Mouse (Mus musculus): ENCODE measurements around the gene Ispd. TPM values are rescaled to one million over a fixed set of nuclear protein-coding genes. Genes with fewer than 3 reads are reported as not detected.

Gene Ispd
- polyA plus RNA-seq, 1 experiment from 2014 or later, result 16.7 TPM

DNA sequence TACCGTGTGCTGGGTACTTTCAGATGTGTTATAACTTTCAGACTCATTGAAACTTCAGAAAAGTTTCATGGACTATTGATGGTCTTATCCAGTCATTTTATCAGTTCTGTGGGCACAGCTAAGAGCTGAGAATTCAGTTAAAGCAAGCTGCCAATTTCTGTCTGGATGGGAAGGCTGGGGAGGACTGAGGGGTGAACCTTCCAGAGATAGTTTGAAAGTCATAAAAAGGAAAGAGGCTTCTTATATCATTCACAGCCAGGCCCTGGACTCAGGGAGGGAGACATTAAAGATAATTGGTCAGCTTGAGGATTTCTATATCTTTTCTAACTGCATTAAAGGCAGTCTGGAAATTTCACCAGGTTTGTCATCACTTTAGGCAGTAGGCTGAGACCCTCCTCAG is 185.7 kb downstream of the Ispd start:
- no peaks in the 10 kb centered on the region for H3K36me3 ChIP-seq (ENCODE audit: control insufficient read depth, insufficient read depth, low read length)
- no peak overlapping the region for H3K4me3 ChIP-seq (ENCODE audit: low read length)
- H3K27ac ChIP-seq (ENCODE audit: low read depth, low read length), result no peak overlapping the region
- WGBS, result 82% methylated on average over 1 of the region's 1 CpGs
- no peaks in the 10 kb centered on the region for H3K27me3 ChIP-seq (ENCODE audit: control insufficient read depth, insufficient read depth, low read length)
- no peak overlapping the region for H3K9ac ChIP-seq (ENCODE audit: low read depth, low read length)
- H3K4me1 ChIP-seq (ENCODE audit: control insufficient read depth, insufficient read depth, low read length), result no peaks in the 10 kb centered on the region
- ATAC-seq (ENCODE audit: low FRiP score, low TSS enrichment), result no peak
- no peaks in the 10 kb centered on the region for H3K9me3 ChIP-seq (ENCODE audit: control insufficient read depth, low read length)
- no peak overlapping the region for H3K4me2 ChIP-seq (replicated peaks; ENCODE audit: low read depth, low read length)

DNA sequence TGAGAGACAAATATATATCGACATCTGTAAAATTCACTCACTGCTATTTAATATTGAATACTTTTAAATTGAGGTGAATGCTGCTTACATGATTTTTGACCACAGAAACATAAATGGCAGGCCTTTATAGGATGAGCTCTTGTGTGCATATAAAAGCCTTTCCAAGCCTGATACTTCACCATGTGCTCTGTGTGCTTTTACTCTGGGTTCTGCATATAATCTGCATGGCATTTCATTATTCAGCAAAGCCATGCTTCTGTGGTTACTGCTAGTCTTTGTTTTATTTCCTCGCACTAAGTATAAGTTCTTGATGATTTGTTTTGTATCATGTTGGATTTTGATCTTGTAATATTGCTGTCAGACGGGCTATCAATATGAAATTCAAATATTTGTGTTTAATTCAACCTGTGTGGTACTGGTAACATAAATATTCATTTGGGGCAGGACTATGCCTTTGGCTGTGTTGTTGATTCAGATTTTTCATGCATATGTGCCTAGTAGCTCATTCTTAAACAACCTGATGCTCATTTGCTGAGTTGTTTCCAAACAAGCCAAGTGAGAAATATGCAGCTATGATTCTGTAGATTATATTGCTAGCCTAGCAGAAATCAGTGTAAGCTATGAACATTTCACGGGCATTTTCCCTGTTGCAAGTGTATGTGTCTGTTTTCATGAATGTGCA is 189.3 kb downstream of the Ispd start:
- Histone ChIP-seq H3K4me2 (replicated peaks; ENCODE audit: low read depth, low read length) (no peak overlapping the region), H3K27me3 (ENCODE audit: control insufficient read depth, insufficient read depth, low read length) (no peaks in the 10 kb centered on the region), H3K9ac (ENCODE audit: low read depth, low read length) (no peak overlapping the region), H3K4me1 (ENCODE audit: control insufficient read depth, insufficient read depth, low read length) (no peaks in the 10 kb centered on the region), H3K36me3 (ENCODE audit: control insufficient read depth, insufficient read depth, low read length) (no peaks in the 10 kb centered on the region), H3K9me3 (ENCODE audit: control insufficient read depth, low read length) (no peaks in the 10 kb centered on the region), H3K27ac (ENCODE audit: low read depth, low read length) (no peak overlapping the region), H3K4me3 (ENCODE audit: low read length) (no peak overlapping the region)
- WGBS, result 88% methylated on average over 4 of the region's 4 CpGs
- ATAC-seq (ENCODE audit: low FRiP score, low TSS enrichment), result no peak

DNA sequence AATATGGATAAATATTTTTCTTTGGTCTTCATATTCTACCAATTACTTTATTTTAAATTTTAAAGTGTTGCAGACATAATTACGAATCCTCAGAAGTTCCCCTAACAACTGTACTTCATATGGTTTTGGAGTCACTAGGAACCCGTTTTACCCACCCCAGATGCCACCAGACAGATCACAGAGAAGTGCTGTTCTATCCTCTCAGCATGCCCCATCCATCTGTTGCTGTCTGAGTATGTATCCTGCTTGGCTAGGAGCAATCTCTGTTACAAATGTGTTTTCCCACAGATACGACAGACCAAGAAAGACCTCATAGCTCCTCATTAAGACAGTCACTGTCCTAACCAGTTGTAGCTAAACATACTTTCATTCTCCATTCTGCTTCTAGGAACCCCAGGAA is 203.6 kb downstream of the Ispd start:
- Histone ChIP-seq H3K9me3 (ENCODE audit: control insufficient read depth, low read length) (no peaks in the 10 kb centered on the region), H3K4me2 (replicated peaks; ENCODE audit: low read depth, low read length) (no peak overlapping the region), H3K27ac (ENCODE audit: low read depth, low read length) (no peak overlapping the region), H3K4me3 (ENCODE audit: low read length) (no peak overlapping the region), H3K4me1 (ENCODE audit: control insufficient read depth, insufficient read depth, low read length) (no peaks in the 10 kb centered on the region), H3K27me3 (ENCODE audit: control insufficient read depth, insufficient read depth, low read length) (no peaks in the 10 kb centered on the region), H3K36me3 (ENCODE audit: control insufficient read depth, insufficient read depth, low read length) (no peaks in the 10 kb centered on the region), H3K9ac (ENCODE audit: low read depth, low read length) (no peak overlapping the region)
- WGBS, result 83% methylated on average over 3 of the region's 3 CpGs
- ATAC-seq (ENCODE audit: low FRiP score, low TSS enrichment), result no peak

DNA sequence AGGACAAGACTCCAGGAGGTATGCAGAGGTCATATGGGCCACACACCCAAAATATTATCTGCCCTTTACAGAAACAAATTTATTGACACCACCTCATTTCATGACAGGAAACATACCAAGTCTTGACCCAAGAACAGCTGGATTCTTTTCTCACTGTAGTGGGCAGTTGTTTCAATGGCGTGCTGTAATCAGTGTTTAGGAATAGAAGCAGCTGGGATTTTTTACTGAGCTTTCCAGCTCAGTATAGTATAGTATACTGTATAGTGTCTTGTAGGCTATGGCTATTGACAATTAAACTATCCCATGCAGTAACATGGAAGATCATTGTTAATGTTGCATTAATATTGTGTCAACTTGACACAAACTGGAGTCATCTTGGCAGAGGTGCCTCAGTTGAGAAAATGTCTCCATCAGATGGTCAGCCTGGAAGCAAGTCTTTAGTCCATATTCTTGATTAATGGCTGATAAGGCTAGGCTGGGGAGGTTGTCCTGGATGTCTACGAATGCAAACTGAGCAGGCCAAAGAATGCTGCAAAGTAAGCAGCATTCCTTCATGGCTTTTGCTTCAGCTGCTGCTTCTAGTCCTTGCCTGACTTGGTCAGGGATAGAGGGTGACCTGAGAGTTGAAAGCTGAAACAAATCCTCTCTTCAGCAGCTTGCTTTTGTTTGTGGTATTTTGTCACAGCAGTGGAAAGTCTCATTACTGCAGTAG is 216.4 kb downstream of the Ispd start:
- no peak overlapping the region for H3K27ac ChIP-seq (ENCODE audit: low read depth, low read length)
- H3K4me3 ChIP-seq (ENCODE audit: low read length), result no peak overlapping the region
- no peak; the same call in 1 of the 2 replicates for ATAC-seq (ENCODE audit: low FRiP score, low TSS enrichment)
- H3K9me3 ChIP-seq (ENCODE audit: control insufficient read depth, low read length), result no peaks in the 10 kb centered on the region
- H3K4me1 ChIP-seq (ENCODE audit: control insufficient read depth, insufficient read depth, low read length), result no peaks in the 10 kb centered on the region
- no peaks in the 10 kb centered on the region for H3K27me3 ChIP-seq (ENCODE audit: control insufficient read depth, insufficient read depth, low read length)
- H3K36me3 ChIP-seq (ENCODE audit: control insufficient read depth, insufficient read depth, low read length), result no peaks in the 10 kb centered on the region
- H3K9ac ChIP-seq (ENCODE audit: low read depth, low read length), result no peak overlapping the region
- no peak overlapping the region for H3K4me2 ChIP-seq (replicated peaks; ENCODE audit: low read depth, low read length)
- WGBS, result 52% methylated on average over 2 of the region's 2 CpGs

DNA sequence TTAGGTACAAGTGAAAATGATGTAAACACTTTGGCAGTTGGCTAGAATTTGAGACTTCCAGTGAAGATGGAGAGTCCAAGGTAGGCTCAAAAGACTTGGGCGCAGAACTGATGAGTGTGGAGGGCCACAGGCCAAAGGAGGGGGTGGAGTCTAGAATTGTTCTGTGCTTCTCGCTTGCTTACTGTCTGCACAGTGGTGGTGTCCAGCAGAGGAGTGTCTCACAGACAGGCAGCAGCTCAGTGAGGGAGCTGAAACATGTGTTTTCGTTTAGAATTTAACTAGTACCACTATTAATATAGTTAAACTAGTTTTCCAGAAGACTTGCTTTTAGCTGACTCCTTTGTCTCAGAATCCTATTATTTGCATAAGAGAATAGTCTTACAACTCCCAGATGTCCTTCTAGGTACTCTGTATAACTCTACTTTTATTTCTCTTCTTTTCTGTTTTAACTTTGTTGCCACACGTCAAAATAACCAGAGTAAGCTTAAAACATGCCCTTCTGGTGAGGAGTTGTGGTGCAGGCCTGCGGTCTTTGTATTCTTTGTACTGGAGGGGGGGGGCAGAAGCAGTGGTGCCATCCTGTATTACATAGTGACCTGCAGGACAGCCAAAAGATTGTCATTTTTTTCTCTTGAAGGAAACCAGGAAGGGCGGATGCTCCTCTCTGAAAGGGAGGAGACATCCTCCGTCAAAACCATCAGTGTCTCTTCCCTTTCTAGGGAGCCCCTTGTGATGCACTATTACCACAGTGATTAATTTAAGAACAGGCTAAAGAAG is 240.9 kb downstream of the Ispd start:
- Histone ChIP-seq H3K4me2 (replicated peaks; ENCODE audit: low read depth, low read length) (no peak overlapping the region), H3K9ac (ENCODE audit: low read depth, low read length) (no peak overlapping the region), H3K4me3 (ENCODE audit: low read length) (no peak overlapping the region), H3K36me3 (ENCODE audit: control insufficient read depth, insufficient read depth, low read length) (no peaks in the 10 kb centered on the region), H3K4me1 (ENCODE audit: control insufficient read depth, insufficient read depth, low read length) (no peaks in the 10 kb centered on the region), H3K9me3 (ENCODE audit: control insufficient read depth, low read length) (no peaks in the 10 kb centered on the region), H3K27me3 (ENCODE audit: control insufficient read depth, insufficient read depth, low read length) (no peaks in the 10 kb centered on the region), H3K27ac (ENCODE audit: low read depth, low read length) (no peak overlapping the region)
- 81% methylated on average over 7 of the region's 7 CpGs for WGBS
- peak; percentile 68; the same call in 1 of the 2 replicates for ATAC-seq (ENCODE audit: low FRiP score, low TSS enrichment)

DNA sequence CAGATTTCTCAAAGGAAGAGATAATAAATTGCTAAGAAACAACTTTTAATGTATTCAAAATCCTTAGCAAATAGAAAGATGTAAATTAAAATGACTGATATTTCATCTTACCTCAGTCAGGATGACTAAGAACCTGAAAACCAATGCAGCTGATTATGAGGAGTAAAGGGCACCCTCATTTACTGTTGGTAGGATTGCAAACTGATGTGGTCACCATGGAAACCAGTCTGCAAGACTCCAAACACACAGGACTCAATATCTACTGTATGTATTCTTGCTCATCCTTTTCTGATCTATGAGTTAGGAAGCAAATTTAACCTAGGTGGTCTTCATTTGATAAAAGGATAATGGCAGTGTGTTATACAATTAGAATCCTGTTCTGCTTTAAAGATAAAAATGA is 246.0 kb downstream of the Ispd start:
- H3K4me2 ChIP-seq (replicated peaks; ENCODE audit: low read depth, low read length), result no peak overlapping the region
- H3K9me3 ChIP-seq (ENCODE audit: control insufficient read depth, low read length), result no peaks in the 10 kb centered on the region

DNA sequence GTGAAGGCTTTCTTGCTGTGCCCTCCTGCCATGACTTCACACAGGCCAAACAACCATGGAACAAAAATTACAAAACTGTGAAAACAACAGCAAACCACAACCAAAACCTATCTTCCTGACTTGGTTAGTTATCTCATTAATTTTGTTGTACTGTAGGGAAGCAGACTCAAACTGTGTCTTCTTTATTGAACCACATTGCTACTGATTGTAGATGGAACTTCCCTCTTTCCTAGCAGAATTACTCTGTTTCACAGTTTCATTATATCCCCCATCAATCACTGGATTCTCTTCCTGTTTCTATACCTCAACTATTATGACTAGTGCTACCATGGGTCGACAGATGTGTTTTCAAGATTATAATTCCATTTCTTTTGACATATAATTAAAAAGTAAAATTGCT is 251.2 kb downstream of the Ispd start:
- Histone ChIP-seq H3K9me3 (ENCODE audit: control insufficient read depth, low read length) (no peaks in the 10 kb centered on the region), H3K4me1 (ENCODE audit: control insufficient read depth, insufficient read depth, low read length) (no peaks in the 10 kb centered on the region), H3K36me3 (ENCODE audit: control insufficient read depth, insufficient read depth, low read length) (no peaks in the 10 kb centered on the region), H3K9ac (ENCODE audit: low read depth, low read length) (no peak overlapping the region), H3K27ac (ENCODE audit: low read depth, low read length) (no peak overlapping the region), H3K4me3 (ENCODE audit: low read length) (no peak overlapping the region), H3K27me3 (ENCODE audit: control insufficient read depth, insufficient read depth, low read length) (no peaks in the 10 kb centered on the region), H3K4me2 (replicated peaks; ENCODE audit: low read depth, low read length) (no peak overlapping the region)
- ATAC-seq (ENCODE audit: low FRiP score, low TSS enrichment), result no peak
- 77% methylated on average over 1 of the region's 1 CpGs for WGBS

More for the DNA sequence above, 246.0 kb downstream of the Ispd start:
- no peak for ATAC-seq (ENCODE audit: low FRiP score, low TSS enrichment)
- Histone ChIP-seq H3K27me3 (ENCODE audit: control insufficient read depth, insufficient read depth, low read length) (no peaks in the 10 kb centered on the region), H3K27ac (ENCODE audit: low read depth, low read length) (no peak overlapping the region), H3K4me3 (ENCODE audit: low read length) (no peak overlapping the region), H3K36me3 (ENCODE audit: control insufficient read depth, insufficient read depth, low read length) (no peaks in the 10 kb centered on the region), H3K4me1 (ENCODE audit: control insufficient read depth, insufficient read depth, low read length) (no peaks in the 10 kb centered on the region), H3K9ac (ENCODE audit: low read depth, low read length) (no peak overlapping the region)

DNA sequence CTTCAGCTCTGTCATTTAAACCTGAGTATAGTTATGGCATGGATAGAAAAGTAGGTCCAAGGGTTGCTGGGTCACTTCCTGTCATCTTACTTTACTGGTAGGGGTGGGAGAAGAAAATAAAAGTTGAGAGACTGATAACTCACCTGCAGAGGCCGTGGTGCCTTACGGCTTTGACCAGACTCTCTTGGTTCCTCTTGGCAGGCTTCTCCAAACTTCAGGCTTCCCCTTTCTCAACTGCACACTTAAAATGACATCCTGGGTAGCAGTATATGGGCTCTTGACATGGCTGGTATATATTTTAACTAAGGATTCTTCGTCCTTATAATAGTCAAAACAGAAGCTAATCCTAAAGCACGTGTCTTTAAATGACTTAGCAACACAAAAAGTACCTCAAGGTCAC is 266.3 kb downstream of the Ispd start:
- no peak overlapping the region for H3K4me3 ChIP-seq (ENCODE audit: low read length)
- H3K9ac ChIP-seq (ENCODE audit: low read depth, low read length), result no peak overlapping the region
- no peak for ATAC-seq (ENCODE audit: low FRiP score, low TSS enrichment)
- H3K4me1 ChIP-seq (ENCODE audit: control insufficient read depth, insufficient read depth, low read length), result no peaks in the 10 kb centered on the region
- no peak overlapping the region for H3K4me2 ChIP-seq (replicated peaks; ENCODE audit: low read depth, low read length)
- H3K27ac ChIP-seq (ENCODE audit: low read depth, low read length), result no peak overlapping the region
- H3K27me3 ChIP-seq (ENCODE audit: control insufficient read depth, insufficient read depth, low read length), result no peaks in the 10 kb centered on the region
- no peaks in the 10 kb centered on the region for H3K9me3 ChIP-seq (ENCODE audit: control insufficient read depth, low read length)
- H3K36me3 ChIP-seq (ENCODE audit: control insufficient read depth, insufficient read depth, low read length), result no peaks in the 10 kb centered on the region
- WGBS, result 81% methylated on average over 4 of the region's 4 CpGs

DNA sequence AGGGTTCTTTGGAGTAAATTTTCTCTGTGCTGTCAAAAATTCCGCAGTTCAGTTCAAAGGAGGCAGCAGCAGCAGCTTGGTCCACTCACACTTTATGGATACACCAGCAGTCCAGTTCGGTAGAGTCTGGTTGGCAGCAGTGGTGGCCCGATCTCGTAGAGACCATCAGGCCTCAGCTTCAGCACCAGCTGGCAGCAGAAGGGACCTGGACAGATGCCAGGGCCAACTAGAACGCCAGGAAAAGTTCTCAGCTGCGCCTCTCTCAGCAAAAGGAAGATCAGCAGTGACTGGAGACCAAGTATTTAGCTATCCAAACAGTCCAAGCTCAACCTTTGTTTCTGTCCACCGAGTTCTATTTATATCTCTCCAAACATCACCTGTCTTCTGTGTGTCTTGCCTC is 281.2 kb downstream of the Ispd start:
- no peak overlapping the region for H3K4me3 ChIP-seq (ENCODE audit: low read length)
- no peak overlapping the region for H3K9ac ChIP-seq (ENCODE audit: low read depth, low read length)
- H3K27me3 ChIP-seq (ENCODE audit: control insufficient read depth, insufficient read depth, low read length), result no peaks in the 10 kb centered on the region
- no peak overlapping the region for H3K4me2 ChIP-seq (replicated peaks; ENCODE audit: low read depth, low read length)
- WGBS, result 79% methylated on average over 7 of the region's 7 CpGs
- no peaks in the 10 kb centered on the region for H3K4me1 ChIP-seq (ENCODE audit: control insufficient read depth, insufficient read depth, low read length)
- H3K36me3 ChIP-seq (ENCODE audit: control insufficient read depth, insufficient read depth, low read length), result no peaks in the 10 kb centered on the region
- H3K9me3 ChIP-seq (ENCODE audit: control insufficient read depth, low read length), result no peaks in the 10 kb centered on the region
- no peak for ATAC-seq (ENCODE audit: low FRiP score, low TSS enrichment)
- no peak overlapping the region for H3K27ac ChIP-seq (ENCODE audit: low read depth, low read length)

Data from kidney, embryonic 14.5 days (tissue).